Mouse (Mus musculus) left cerebral cortex, adult 18-20 months (tissue): Measurements from ENCODE around the gene Sub1. TPM values are rescaled to one million over a fixed set of nuclear protein-coding genes. Genes with fewer than 3 reads are reported as not detected.

ENCODE experiments used
- DNase-seq, 2 experiments: peaks; one replicate each; pipeline ENCODE4 v3.0.0; 2021 to 2022; ENCODE audit warnings: low spot score in 2 of 2, mixed read lengths in 1 of 2
- long read RNA-seq, 2 experiments: library from polyadenylated mRNA; stranded (forward); transcript quantifications; one replicate each; pipeline ENCODE4 v2.0.0; 2021
- total RNA-seq, 2 experiments: library from RNA; stranded (reverse); gene quantifications; 2 replicates each; pipeline ENCODE4 v1.2.3; 2021

Sub1 gene
- total RNA-seq: 100 to 1,000 TPM; 299 to 323 TPM
- long read RNA-seq, experiment 1, transcript Sub1-201 (5 exons, 3,372 nt): major isoform, 384 of 405 reads
- long read RNA-seq, experiment 1, partial matches to known transcripts: 15 of 405 reads
- long read RNA-seq, experiment 1, other reads (novel, unspliced or antisense): 6 of 405 reads
- long read RNA-seq, experiment 2, transcript Sub1-201 (5 exons, 3,372 nt): major isoform, 312 of 330 reads
- long read RNA-seq, experiment 2, partial matches to known transcripts: 7 of 330 reads
- long read RNA-seq, experiment 2, other reads (novel, unspliced or antisense): 11 of 330 reads

DNA sequence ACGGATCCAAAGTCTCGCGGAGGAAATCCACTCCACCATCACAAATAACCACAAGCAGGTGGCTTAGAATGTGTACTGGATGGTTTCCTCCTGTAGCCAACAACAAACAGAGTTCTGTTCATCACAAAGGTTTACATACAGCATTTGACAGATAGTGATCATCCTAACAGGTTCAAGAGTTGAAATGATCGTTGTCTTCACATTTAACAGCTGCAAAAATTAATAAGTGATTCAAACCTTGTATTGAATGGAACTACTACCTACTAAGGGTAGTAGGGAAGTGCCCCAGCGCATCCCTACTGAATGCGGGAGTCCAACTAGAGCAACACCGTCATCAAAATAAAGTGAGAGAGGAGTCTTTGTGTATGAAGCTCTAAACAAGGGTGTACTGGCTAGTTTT, at the start of gene Sub1:
Gene Sub1, minus strand, starts transcription at position 101 of the 400 bp plus-strand sequence.
- no peak for DNase-seq

DNA sequence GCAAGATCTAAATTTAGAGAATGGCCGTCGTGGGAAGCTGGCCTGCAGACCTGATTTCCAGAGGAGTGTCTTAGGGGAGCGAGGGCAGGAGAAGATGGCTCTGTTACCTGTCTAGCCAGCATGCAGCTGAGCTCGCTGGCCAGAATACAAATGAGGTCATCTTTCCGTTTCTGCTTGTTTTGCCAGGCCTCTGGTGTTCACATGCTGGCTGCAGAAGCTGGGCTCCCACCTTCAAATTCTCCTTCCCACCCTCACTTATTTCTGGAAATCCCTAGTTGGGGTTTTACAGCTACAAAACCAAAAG, 43.6 kb upstream of the Sub1 start:
- DNase-seq: no peak

DNA sequence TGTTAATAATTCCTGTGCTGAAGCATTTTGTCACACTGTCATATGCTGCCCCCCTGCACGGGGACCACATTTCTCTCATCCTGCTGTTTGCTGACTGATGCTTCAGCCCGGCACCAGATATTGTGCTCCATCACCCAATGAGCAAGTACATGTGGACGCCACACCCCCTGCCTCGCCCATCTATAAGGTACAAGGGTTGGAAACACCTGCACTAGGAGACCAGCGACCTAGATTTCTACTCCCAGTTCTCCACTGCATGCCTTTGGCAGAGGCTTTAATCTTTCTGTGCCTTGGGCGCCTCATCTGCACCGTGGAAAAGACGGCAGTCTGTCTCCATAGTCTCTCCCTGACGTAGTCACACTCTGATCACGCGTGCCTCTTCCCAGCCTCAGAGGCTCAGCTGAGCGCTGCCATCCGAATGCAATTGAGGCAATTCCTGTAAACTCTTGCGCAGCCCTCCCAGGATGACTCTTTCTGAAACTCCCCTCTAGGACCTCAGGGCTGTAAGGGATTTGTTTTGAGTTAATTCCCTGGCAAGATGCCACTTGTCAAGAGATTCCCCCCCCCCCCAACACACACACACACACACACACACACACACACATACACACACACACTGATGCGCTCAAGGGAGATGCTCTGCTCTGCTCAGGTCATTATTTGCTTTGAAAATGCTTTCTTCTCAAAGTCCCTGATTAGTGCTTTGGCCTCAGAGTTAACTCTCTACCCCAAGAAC, 43.1 kb upstream of the Sub1 start:
- no peak for DNase-seq

DNA sequence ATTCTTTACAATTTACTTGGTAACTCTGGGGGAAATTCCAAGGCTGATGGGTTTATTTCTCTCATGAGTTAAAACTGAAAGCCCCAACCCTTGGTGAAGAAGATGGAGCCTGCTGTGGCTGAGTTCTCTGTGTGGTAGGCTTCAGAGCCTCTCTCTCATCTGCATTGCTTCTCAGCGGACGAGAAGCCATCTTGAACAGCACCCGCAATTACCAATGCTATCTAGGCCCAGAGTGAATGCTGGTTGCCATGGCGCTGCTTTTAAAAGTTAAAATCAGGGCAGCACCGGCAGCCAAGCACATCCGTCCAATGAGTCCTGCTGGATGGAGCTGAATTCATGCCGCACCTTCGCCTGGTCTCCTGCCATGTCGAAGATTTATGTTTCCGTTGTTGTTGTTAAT, 42.5 kb upstream of the Sub1 start:
- no peak for DNase-seq

DNA sequence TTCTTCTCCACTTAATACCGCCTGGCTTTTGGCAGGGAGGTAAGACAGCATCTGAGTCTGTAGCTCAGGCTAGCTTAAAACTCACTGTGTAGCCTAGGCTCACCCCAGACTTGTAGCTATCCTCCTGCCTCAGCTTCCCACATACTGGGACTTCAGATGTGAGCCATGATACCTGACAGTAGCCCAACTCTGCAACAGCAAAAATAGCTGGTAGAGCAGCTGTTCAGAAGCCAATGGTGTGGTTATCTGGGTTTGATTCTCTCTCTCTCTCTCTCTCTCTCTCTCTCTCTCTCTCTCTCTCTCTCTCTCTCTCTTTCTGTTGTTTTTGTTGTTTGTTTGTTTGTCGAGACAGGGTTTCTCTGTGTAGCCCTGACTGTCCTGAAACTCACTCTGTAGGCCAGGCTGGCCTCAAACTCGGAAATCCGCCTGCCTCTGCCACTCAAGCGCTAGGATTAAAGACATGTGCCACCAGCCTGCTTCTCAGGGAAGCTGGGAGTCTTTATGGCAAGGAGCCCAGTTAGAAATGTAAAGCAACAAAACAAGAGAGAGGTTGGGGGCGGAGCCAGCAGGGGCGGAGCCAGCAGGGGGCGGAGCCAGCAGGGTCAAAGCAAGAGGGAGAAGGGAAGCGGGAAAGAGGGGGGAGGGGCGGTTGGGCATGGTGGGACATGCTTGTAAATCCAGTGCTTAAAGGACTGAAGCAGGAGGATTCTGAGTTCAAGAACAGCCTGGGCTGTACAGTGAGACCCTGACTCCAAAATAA, 41.3 kb upstream of the Sub1 start:
- DNase-seq: no peak

DNA sequence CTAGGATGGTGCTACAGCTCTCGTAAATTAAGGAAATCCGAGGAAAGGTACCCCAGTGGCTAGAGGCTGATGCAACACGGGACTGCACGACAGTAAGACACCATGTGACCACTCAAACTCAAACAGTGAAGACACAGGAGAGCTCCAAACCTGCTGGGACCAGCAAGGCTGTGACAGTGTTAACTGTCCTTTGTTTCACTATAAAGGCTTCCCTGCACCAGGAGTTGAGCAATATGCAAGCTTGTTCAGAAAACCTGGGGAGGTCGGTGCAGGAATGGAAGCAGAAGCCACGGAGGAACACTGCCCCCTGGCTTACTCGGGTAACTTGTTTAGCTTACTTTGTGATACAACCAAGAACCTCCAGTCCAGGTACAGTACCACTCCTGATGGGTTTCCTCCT, 40.4 kb upstream of the Sub1 start:
- DNase-seq: no peak

DNA sequence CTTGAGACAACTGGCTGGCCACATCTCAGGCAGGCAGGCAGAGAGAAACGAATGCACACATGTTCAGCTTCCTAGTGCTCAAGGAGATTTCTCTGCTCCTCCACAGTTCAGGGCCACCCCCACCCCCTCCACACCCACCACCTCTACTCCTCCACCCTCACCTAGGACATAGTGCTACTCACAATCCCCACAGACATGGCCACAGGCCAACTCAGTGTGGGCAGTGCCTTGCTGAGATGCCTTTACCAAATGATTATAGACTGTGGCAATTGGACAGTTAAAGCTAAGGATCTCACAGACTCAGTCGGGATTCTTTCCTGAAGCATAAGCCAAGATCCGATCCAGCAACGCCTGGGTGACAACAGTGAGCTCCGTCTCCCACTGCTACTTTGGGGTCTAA, 39.9 kb upstream of the Sub1 start:
- peak in 1 of 2 experiments; percentile 43 for DNase-seq

DNA sequence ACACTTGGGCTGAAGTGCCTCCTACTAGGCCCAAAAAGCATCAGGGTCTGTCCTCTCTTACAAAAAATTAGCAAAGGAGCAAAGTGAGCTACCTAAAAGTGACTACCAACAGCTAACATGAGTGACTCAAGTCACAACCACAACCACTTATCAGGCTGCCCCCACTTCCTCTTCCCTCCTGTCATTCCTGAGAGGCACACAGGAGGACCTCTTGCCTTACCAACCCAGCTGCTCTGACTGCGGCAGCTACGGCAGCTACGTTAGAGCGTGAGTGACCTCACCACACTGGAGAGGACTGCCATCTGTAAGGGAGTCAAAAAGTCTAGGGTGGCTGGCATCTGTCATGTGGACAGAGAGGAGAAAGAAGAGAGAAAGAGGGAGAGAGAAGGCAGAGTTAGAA, 37.5 kb upstream of the Sub1 start:
- no peak for DNase-seq

DNA sequence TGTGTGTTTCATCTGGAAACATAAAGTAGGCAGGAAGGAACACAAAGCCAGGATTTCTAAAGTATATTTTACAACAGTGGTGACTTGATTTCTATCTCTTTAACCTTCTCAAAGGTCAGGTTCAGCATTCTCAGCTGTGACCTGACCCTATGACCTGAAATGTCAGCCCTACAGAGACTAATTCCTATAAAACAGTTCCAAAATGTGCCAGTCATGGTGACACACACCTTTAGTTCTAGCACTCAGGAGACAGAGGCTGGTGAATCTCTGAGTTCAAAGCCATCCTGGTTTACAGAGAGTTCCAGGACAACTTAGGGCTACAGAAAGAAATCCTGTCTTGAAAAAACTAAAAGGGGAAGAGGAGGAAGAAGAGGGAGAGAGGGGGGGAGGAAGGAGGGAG, 36.4 kb upstream of the Sub1 start:
- no peak for DNase-seq

DNA sequence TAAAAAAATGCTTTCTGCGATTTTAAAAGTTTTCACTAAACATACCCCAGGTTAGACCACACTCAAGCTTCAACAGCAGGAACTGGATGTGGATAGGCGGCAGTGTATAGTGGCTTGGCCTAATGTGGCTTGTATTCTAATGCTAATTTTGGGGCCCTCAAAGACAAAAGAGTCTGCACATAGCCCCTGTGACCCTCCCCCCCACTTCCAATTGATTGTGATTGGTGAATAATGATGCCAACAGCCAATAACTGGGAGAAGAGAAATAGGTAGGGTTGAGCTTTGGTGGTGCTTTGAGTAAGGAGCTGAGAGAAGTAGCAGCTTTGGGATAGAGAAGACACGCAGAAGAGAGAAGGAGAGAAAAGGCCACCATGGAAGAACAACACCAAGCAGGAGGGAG, 35.7 kb upstream of the Sub1 start:
- no peak for DNase-seq

DNA sequence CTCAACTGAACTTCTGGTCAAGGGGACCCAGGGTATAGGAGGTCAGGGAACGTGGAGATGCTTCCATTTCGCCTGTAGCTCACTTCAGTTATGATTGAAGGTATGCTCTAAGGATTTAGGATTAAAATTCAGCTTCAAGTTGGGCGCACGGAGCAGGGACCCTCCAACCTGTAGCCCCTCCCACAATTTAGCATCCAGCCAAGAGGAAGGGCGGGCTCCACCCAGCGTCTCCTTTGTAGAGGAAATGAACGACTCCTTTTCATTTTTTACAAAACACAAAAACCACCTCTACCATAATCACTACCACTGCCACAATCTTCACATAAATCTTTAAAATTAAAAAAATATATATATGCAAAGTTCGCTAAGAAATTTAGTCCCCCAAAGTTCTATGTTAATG, 35.1 kb upstream of the Sub1 start:
- DNase-seq: no peak

DNA sequence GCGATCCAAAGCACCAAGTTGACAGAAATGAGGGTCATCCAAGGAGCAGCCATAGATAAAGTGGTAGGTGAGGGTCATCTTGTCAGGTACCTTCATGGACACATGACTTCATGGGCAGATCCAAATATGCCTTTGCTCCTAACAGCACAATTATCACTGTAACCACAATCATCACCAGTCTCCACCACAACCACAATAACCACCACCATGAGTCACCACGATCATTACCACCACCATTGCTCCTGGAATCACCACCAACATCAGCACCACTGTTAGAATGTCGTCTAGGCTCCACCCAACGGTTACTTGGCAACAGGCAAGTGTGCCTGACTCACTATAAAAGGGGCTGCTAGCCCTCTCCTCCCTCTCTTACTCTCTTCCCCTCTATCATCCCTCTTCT, 33.4 kb upstream of the Sub1 start:
- no peak for DNase-seq

DNA sequence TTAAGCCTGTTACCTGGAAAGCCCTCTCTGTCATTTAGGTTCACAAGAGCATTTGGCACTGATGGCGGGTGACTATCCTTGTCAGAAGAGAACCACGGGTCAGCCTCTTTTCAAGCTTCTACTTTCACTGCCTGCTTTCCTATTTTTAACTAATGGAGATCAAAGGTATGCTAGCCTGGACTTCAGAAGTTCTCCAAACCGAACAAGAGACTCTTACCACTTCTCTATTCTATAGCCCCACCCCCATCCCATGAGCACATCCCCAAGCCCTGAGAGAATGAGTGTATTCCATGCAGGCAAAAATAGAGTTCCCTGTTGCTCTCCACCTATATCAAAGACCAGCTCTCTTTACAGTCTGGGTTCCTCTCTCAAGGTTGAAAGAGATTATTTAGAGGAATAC, 31.0 kb upstream of the Sub1 start:
- no peak for DNase-seq

DNA sequence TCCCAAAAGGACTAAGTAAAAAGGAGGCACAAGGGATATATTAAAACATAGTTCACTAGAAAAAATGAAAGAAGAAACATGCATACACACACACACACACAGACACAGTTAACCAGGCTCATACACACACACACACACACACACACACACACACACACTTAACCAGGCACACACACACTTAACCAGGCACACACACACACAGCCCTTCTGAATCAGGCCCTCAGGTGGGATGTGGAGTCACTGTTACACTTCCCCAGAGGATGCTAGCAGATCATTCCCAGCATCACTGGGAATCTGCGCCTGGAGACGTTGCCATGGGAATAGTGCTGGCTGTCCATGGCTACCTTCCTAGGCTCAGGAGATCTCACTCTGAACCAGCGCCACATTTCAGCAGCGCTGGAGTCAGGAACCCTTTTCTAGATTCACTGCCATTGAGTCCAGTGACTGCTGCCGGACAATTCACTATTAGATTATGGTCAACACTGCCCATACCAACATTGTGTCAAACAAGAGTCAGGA, 30.2 kb upstream of the Sub1 start:
- no peak for DNase-seq

DNA sequence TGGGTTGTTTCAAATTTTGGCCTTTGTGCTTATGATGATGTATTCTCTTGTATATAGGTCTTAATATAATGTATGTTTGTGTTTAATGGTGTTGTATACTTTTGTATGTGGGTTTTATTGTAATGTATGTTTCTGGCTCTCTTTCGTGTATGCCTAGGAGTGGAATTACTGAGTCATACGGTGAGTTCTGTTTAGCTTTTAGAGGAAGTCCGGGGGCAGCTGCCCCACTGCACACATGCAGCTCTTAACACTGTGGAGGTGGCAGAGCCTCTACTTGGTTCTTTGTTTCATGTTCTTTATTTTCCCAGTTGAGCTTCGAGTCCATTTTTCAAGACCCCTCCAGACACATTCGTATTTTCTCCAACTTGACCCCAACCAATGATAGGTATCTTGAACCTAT, 29.2 kb upstream of the Sub1 start:
- DNase-seq: no peak

DNA sequence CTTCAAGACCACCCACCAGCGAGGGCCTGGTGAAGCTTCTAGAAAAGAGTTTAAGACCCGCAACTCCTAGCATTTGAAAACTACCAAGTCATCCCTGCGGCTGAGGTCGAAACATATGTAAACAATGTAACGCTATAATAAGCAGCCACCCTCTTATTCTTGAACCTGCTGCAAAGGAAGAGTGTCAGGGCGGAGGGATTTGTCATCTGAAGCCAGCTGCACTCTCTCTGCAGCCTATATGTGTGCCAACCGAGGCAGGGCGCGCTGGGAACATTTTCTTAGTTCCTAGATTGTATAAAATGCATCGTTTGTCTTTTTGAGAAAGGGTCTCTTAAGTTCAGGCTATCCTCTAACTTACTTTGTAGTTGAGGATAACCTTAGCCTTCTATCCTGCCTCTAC, 28.6 kb upstream of the Sub1 start:
- peak in 1 of 2 experiments; percentile 32 for DNase-seq

DNA sequence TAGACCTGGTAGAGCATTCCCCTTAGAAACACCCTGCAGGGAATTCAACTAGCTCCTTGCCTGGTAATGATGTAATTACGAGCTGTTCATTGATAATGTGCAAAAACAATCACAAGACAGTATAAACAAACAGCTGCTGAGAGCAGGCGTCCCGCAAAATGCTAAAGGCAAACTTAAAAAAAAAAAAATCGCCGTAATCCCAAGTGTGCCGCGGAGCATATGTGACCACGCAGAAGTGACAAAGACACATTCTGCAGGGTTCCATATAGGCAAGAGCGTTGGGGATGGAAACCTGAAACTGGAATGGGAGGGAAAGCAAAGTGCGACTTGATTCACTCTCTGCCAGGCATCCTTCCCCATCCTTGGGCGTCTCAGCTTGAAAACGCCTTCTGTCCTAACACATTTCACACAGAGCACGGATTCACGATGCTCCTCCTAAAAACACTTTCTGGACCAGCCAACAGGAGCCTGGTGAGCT, 28.0 kb upstream of the Sub1 start:
- DNase-seq: peak; percentile 44 to 56

DNA sequence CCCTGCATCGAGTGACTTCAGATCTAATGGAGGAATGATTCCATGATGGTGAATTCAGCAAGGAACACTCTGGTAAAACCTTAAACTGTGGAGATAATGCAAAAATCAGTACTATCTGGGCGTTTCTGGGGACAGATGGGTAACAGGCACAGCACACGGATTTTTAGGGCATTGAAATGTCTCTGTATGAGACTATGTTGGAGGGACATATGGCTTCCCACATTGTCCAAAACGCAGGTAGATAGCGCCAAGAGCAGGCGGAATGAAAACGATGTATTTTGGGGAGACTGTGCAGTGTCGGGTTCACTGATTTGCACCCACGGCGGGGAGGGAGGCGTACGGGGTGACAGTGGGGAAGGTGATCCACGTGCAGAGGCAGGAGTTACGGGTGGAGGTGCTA, 22.7 kb upstream of the Sub1 start:
- DNase-seq: peak in 1 of 2 experiments; percentile 29

DNA sequence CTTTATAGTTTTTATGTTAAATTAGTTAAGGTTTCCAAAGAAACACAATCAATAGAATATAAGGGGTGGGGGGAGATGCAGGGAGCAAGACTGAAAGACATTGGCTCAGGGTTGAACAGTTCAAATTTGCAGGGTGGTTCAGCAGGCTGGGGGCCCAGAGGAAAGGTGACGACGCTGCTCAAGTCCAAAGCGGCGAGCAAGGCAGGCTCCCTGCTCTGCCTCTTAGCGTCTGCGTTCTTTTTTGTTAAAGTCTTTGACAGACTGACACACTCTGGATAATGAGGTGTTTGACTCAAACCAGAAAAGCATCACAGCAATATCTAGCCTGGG, 21.6 kb upstream of the Sub1 start:
- DNase-seq: no peak

DNA sequence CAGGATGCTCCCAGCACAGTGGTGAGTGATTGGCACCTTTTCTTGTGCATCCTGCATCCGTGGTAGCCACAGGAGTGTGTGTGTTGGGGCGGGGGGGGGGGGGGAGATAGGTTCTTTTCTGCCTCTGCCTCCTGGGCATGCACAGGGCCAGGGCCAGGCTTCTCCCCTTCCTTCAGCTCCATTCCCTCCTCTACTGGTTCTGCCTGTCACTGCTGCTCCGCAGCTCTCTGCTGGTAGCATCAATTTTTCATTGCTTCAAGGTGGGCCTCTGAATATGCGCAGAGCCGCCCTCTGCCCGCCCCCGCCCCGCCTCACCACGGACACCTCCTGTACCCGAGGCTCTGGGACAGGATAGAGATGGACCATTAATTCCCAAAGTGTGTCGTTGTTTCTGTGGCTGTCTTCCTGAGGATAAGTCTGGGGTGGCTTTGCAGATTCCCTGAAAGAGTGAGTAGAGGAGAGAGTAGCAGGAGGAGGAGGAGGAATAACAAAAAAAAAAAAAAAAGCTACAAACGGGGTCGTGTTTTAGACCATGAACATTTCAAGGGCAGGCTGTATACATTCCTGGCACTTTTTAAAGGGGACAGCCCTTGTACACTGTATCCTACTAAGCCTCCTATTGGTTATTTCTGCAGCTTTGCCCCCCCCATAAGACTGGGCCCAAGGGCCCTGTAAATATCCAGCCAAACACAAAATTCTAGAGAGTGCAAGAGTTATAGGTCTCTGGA, 21.1 kb upstream of the Sub1 start:
- DNase-seq: no peak

DNA sequence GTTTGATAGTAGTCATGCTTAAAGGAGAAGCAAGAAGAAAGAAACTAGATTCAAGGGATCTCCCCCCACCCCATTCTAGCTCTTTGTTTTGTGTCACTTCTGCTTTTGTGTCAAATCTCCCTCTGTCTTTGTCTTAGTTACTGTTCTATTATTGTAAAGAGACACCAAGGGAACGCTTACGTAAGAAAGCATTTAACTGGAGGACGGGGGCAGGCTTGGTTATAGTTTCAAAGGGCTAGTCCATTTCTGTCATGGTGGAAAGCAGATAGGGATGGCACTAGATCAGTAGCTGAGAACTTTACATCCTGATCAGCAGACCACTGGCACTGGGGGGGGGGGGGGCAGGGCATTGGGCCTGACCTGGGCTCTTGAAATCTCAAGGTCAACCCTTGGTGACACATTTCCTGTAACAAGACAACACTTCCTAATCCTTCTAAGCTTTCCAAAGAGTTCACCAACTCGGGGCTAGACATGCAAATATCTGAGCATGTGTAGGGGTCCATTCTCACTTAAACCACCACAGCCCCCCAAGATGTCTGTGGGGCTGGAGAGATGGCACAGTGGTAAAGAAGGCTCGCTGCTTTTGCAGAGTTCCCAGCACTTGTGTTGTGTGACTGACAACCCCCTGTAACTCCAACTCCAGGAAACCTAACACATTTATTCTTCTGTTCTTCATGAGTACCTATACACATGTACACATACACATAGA, 17.6 kb upstream of the Sub1 start:
- DNase-seq: no peak
